ENCODE assay signal across 19 mouse cellular contexts in genomic region chr9:13455231-13455630, GRCm38 (mm10). TPM values are rescaled to one million over a fixed set of nuclear protein-coding genes. Genes with fewer than 3 reads are reported as not detected.
A peak's percentile ranks its signal among the peaks of the same experiment; 100 is the strongest.
DNase-seq lines count a peak whose midpoint lies in the region; ATAC-seq and TF ChIP-seq lines count a peak whose summit lies in the region.
"Had no signal": no experiment of that assay in that cellular context is flagged by ENCODE, and none has a peak within 500 bp of the region (broad histone marks: within the 10 kb centered on the region; RNA-seq: fewer than 3 reads in every experiment).

No protein-coding gene starts in this region.

- DNase-seq in heart, postnatal 14 days, result no peak
- DNase-seq in layer of hippocampus, adult 2 months (ENCODE audit: low spot score in 2 of 2), result no peak
- DNase-seq in layer of hippocampus, adult 9-11 months, result no peak
- DNase-seq in stomach, postnatal 0 days (ENCODE audit: low spot score), result no peak
- no peak for DNase-seq in urinary bladder, adult 18-20 months (ENCODE audit: low spot score in 2 of 2)
- no peak for DNase-seq in embryo, embryonic 9.5 days (ENCODE audit: extremely low spot score)
- DNase-seq: cerebellum, adult 11 months; lung, adult 2 months; thymus, postnatal 25 days had no signal

- WGBS in heart, embryonic 13.5 days, result 77% methylated on average over 1 of the region's 1 CpGs
- WGBS in stomach, embryonic 16.5 days, result 33% methylated on average over 1 of the region's 1 CpGs
- WGBS in stomach, postnatal 0 days, result 21% methylated on average over 1 of the region's 1 CpGs

- TF ChIP-seq EP300 in stomach, postnatal 0 days (optimal IDR thresholded peaks at IDR 0.05), result no peak

- H3K27me3 ChIP-seq in heart, embryonic 13.5 days (replicated peaks), result no peaks in the 10 kb centered on the region
- no peaks in the 10 kb centered on the region for H3K27me3 ChIP-seq in stomach, embryonic 16.5 days (ENCODE audit: control insufficient read depth, insufficient read depth, low read length)
- no peaks in the 10 kb centered on the region for H3K27me3 ChIP-seq in stomach, postnatal 0 days (ENCODE audit: control insufficient read depth, insufficient read depth, low read length)

- no peak for ATAC-seq in heart, embryonic 13.5 days (ENCODE audit: extremely low read depth, insufficient number of reproducible peaks, low FRiP score, low TSS enrichment)
- no peak for ATAC-seq in stomach, embryonic 16.5 days (ENCODE audit: insufficient read depth, low FRiP score)
- no peak for ATAC-seq in stomach, postnatal 0 days (ENCODE audit: low FRiP score, low TSS enrichment)

- peak overlapping the region; percentile 38 for H3K4me2 ChIP-seq in heart, embryonic 13.5 days
- H3K4me2 ChIP-seq in stomach, embryonic 16.5 days (ENCODE audit: low read depth, low read length), result no peak overlapping the region
- H3K4me2 ChIP-seq in stomach, postnatal 0 days (replicated peaks; ENCODE audit: low read depth), result no peak overlapping the region

- peak overlapping the region; percentile 66; the same call in 1 of the 2 replicates for H3K9ac ChIP-seq in heart, embryonic 13.5 days
- no peak overlapping the region for H3K9ac ChIP-seq in stomach, embryonic 16.5 days (ENCODE audit: low read length)
- H3K9ac ChIP-seq in stomach, postnatal 0 days (ENCODE audit: low read length), result no peak overlapping the region

- H3K4me1 ChIP-seq in heart, embryonic 13.5 days, result peaks cover 37% of the 10 kb centered on the region
- H3K4me1 ChIP-seq in stomach, embryonic 16.5 days (ENCODE audit: control insufficient read depth, insufficient read depth, low read length), result 0 out of 2 replicates have a peak, but pooled peaks cover 12% of the 10 kb centered on the region
- 0 out of 2 replicates have a peak, but pooled peaks cover 2% of the 10 kb centered on the region for H3K4me1 ChIP-seq in stomach, postnatal 0 days (replicated peaks; ENCODE audit: control insufficient read depth, insufficient read depth)

- intact Hi-C loops in heart, postnatal 14 days (cut with DNase I), result no loop called here

- peak overlapping the region; percentile 73 for H3K27ac ChIP-seq in heart, embryonic 13.5 days (replicated peaks)
- H3K27ac ChIP-seq in layer of hippocampus, adult 2 months, result peak overlapping the region; percentile 74; the same call in 1 of the 2 replicates
- peak overlapping the region; percentile 46; the same call in 1 of the 2 replicates for H3K27ac ChIP-seq in stomach, embryonic 16.5 days (ENCODE audit: low read length)
- no peak overlapping the region for H3K27ac ChIP-seq in stomach, postnatal 0 days (replicated peaks)

- TF ChIP-seq CTCF in layer of hippocampus, adult 2 months (conservative IDR thresholded peaks at IDR 0.05), result no peak
- TF ChIP-seq CTCF in stomach, postnatal 0 days (IDR thresholded peaks at IDR 0.05; ENCODE audit: low read depth), result no peak

- no peaks in the 10 kb centered on the region for H3K36me3 ChIP-seq in heart, embryonic 13.5 days
- H3K36me3 ChIP-seq in stomach, embryonic 16.5 days (ENCODE audit: control insufficient read depth, insufficient read depth, low read length), result no peaks in the 10 kb centered on the region
- H3K36me3 ChIP-seq in stomach, postnatal 0 days (ENCODE audit: control insufficient read depth, insufficient read depth, low read length), result no peaks in the 10 kb centered on the region
- H3K36me3 ChIP-seq: G1E had no signal

- no peaks in the 10 kb centered on the region for H3K9me3 ChIP-seq in heart, embryonic 13.5 days
- H3K9me3 ChIP-seq in stomach, embryonic 16.5 days (replicated peaks; ENCODE audit: control insufficient read depth, low read length), result no peaks in the 10 kb centered on the region
- no peaks in the 10 kb centered on the region for H3K9me3 ChIP-seq in stomach, postnatal 0 days (ENCODE audit: control insufficient read depth, low read length)
- H3K9me3 ChIP-seq: G1E had no signal

- H3K4me3 ChIP-seq in heart, embryonic 13.5 days, result no peak overlapping the region
- H3K4me3 ChIP-seq in layer of hippocampus, adult 2 months, result no peak overlapping the region
- no peak overlapping the region for H3K4me3 ChIP-seq in stomach, embryonic 16.5 days (replicated peaks; ENCODE audit: low read length)
- no peak overlapping the region for H3K4me3 ChIP-seq in stomach, postnatal 0 days (ENCODE audit: low read depth, low read length)

RNA-seq across cellular contexts. Expression of gene Gm17571, which starts 8.7 kb away (rescaled TPM):
- polyA plus RNA-seq in heart, embryonic 13.5 days (2015; fragmentation: Nextera tagmentation; extraction: Ambion mirVana), result not detected in 2 replicates
- not detected for total RNA-seq in heart, postnatal 14 days (2021)
- not detected for total RNA-seq in layer of hippocampus, adult 2 months (2021)
- not detected in 2 replicates for polyA plus RNA-seq in stomach, embryonic 16.5 days (2015; fragmentation: Nextera tagmentation; extraction: Ambion mirVana)
- polyA plus RNA-seq in stomach, postnatal 0 days (2015; fragmentation: Nextera tagmentation; extraction: Ambion mirVana), result not detected in 2 replicates
- total RNA-seq: common myeloid progenitor, adult 5-6 weeks; G1E; gastrocnemius, adult 18-20 months; hematopoietic stem cell, adult 5-6 weeks; layer of hippocampus, postnatal 25 days had no signal
- polyA plus RNA-seq: C2C12; forebrain, embryonic 11.5 days; G1E; limb, embryonic 11.5 days; lung, adult 2 months had no signal
